Mouse (Mus musculus) liver, adult 2 months (tissue): ENCODE data around the gene Agbl1.

Experiments
- CTCF ChIP-seq: fragments of 200-500 bp; IDR thresholded peaks from 2 replicates; pipeline ENCODE4 v1.5.1; 2011; ENCODE audit warnings: low read depth, low read length, control low read depth
- POLR2A ChIP-seq: fragments of 200-500 bp; IDR thresholded peaks from 2 replicates; pipeline ENCODE4 v1.6.1; 2011; ENCODE audit warnings: low read length, control low read depth; ENCODE audit not compliant: insufficient read depth; ENCODE audit errors: extremely low read depth

- peak; percentile 46 for TF ChIP-seq CTCF
- no peak for TF ChIP-seq POLR2A
Observed at GRCm38 (mm10) chr7:76392941-76393817, 163.5 kb downstream of the Agbl1 start.
